Mouse (Mus musculus) brain, embryonic 18.5 days (tissue): ENCODE results near the gene Rtn1.

Experiments
- DNase-seq: peaks from one replicate; pipeline ENCODE4 v3.0.0-alpha.2; 2012; ENCODE audit warnings: low read depth, low spot score

The Rtn1 gene

DNA sequence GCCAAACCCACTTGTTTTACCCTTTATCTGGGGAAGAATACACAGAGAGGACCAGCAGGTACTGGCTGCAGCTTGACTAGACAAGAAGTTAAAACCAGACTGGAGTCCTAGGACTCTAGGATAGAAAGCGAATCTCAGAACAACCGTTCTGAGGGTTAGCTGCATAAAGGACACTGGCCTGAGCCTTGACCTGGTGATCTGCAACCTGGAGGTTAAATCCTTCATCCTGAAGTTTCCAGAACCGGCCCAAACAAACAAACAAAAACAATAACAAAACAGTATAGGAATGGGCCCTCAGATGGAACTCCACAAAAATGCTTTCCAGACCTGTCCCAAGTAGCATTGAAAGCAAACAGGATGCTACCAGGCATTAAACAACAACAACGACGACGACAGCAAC lies at the start of gene Rtn1:
TSS of gene Rtn1 (minus strand) at position 101 of the 400 bp plus-strand sequence.
- no peak for DNase-seq

DNA sequence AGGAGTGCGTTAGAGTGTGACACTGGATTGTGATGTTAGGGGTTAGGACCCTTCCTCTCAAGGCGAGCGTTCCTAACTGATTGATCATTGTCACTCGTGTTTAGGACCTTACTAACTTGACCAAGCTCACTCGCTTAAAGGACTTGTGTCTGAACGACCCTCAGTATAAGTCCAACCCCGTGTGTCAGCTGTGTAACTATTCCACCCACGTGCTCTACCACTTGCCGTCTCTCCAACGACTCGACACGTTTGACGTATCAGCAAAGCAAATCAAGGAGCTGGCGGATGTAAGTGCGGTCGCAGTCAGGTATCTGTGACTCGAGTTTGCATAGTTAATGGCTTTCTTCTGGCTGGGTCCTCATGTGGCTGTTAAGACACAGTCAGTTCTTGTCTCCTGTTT lies 45.1 kb upstream of the Rtn1 start:
- no peak for DNase-seq

DNA sequence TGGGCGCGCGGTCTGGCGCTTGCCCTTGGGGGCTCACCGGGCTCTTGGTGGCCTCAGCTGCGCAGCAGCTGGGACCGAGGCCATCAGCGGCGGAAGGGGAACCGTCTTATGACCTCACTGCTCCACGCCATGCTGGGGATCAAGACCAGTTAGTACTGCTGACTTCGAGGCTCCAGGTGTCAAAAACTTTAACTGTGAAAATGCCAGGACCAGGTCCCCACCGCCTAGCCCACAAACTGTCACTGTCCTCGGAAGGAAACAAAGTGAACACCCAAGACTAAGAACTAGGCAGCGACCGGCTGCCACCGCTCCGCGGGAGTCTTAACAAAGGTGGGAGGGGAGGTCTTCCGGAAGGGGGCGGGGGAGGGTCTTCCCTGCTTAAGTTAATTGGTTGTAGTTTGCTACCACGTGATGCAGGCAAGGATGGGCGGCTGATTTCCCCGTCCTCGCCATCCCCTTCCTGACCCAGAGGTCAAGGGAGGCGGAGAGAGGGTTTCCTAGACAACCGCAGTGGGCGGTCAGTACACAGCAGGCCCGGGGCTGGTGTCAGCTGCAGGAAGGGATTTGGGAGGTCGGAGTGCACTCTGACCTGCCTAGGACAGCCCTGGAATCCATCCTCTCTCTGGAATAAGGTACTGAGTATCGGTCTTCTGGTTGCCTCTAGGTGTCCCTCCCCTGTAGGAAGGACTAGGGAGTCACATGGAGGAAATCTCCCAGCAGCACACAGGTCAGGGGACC lies 33.2 kb upstream of the Rtn1 start, which contains the start of gene Lrrc9:
TSS of gene Lrrc9 (plus strand) at position 28 of the 738 bp plus-strand sequence.
- DNase-seq: no peak

DNA sequence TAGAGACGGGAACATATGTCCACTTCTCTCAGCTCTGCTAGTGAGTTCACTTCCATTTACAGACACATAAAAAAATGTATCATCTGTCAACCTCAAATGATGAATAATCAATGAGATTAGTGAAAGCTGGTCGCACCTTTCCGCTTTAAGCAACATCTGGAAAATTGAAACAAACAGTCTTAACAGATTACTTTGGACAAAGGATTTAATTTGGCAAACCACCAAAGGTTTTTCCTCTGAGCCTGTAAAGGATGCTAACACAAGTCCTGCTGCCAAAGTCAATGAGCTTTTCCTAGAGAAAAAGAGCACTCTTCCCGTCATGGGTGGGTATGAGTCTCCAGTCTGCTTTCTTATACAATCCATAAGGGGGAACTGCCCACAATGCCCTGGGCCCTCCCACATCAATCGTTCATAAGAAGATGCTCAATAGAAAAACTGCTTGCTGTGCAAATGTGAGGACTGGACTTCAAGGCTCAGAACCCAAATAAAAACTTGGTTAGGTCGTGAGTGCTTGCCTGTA lies 30.2 kb upstream of the Rtn1 start:
- no peak for DNase-seq

DNA sequence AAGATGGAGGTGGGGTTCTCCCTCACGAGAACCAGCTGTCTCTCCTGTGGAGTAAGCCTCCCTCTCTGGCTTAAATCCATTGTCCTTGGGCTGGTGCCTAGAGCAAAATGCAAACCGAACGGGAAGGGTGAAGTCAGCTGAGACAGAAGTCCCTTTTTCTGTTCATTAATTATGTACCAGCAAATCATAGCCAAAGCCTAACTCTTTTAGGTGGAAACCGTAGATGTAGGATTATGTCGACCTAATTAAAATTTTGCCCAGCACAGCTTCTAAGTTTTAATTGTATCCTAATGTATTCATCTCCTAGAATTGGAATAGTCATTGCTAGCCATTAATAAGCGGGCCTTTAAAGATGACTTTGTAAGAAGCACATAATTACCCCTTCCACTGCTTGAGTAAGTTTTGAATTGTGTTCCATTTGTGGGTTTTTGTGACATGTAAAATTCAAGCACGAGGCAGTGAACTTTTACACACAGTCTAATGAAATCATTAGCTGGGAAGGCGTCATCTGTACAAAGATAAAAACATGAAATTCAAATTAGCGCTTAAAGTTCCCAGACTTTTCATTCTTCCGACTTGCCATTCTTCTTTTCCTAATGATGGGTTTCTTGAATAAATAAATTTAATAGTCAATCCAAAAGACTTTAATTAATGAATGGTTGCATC lies 29.0 kb upstream of the Rtn1 start:
- no peak for DNase-seq

DNA sequence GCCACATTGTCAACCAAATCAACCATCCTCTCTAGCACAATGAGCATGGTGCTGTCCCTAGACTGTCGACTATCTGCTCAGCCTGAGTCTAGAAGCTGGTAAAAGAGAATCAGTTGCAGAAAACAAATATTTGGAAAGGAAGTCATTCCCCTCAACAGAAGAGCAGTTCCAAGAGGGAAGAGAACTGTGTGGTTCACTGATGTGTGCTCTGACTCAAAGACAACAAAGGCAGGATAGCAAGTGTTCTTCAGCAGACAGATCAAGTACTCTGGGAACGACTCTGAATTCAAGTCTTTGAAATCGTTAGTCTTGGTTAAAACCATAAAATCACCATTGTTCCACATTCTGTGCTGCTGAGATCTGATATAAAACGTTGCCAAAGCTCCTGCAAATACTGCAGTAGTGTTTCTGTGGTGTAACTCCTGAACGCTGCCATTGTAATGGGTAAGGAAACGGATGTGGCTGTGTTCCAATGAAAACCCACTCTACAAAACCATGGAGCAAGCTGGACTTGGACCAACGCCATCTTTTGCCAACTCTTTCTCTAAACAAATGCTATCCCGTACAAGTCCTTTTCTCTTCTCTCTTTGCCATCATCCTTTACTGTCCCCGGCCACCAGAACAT lies 24.5 kb upstream of the Rtn1 start:
- DNase-seq: no peak

DNA sequence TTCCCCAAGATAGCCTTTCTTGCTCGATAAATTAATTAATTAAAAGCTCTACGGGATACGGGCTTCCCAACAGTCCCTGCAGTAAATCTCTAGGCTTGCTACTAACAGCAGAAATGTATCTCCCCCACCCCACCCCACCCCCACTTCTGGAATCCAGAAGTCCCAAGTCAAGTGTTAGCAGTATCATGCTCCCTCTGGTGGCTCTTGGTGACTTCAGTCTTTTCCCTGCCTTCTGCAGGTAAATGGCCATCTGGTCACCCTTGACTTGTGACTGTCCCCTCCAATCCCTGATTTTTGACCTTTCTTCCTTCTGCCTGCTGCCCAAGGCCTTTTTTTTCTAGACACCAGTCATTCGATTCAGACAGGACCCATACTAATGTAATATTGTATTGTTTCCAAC lies 23.4 kb upstream of the Rtn1 start:
- DNase-seq: no peak

DNA sequence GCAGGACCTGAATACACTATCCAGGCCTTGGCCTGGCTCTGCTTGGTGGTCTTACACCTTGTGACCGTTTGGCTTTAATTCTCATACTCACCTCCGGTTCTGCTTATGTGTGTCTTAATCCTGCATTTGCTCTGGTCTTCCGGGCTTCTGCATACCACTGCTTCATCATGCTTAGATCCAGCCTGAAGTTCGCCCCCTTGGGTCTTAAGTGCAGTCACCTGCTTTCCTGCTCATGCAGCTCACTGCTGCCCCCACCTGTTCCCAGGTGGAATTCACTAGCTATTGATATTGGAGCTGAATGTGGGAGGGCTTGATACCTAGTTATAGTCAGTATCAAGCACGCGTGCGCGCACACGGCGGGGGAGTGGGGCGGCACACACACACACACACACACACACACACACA lies 18.9 kb upstream of the Rtn1 start:
- no peak for DNase-seq

DNA sequence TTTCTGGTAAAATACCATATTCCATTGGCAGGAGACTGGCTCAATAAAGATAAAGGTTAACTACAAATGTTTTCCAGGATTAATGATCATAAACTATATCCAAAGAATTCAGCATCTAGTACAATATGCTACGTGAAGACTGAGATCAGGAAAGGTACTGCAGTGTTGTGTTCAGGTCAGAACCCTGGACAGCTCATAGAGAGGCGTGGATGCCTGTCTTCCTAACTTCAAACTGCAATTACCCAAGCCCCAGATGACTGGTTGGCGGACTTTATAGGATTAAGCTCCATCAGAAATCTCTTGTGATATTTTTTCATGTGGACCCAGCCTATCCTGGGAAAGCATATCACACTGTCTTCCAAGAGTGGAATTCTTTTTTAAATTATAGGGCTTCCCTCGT lies 13.8 kb upstream of the Rtn1 start:
- no peak for DNase-seq

DNA sequence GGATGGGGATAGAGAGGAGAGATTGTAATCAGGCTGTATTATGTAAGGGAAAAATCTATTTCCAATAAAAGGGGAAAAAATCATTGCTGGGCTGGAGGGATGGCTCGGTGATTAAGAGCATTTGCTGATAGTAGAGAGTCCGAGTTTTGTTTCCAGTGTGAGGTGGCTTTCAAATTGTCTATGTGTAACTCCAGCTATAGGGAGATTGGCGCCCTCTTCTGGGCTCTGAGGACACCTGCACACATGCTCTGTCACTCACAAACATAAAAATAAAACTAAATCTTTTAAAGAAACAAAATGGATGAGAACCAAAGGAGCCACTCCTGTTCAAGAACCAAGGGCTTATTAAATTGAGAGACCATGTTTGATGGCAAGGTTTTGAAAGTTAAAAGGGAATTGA lies 8.9 kb upstream of the Rtn1 start:
- DNase-seq: no peak

DNA sequence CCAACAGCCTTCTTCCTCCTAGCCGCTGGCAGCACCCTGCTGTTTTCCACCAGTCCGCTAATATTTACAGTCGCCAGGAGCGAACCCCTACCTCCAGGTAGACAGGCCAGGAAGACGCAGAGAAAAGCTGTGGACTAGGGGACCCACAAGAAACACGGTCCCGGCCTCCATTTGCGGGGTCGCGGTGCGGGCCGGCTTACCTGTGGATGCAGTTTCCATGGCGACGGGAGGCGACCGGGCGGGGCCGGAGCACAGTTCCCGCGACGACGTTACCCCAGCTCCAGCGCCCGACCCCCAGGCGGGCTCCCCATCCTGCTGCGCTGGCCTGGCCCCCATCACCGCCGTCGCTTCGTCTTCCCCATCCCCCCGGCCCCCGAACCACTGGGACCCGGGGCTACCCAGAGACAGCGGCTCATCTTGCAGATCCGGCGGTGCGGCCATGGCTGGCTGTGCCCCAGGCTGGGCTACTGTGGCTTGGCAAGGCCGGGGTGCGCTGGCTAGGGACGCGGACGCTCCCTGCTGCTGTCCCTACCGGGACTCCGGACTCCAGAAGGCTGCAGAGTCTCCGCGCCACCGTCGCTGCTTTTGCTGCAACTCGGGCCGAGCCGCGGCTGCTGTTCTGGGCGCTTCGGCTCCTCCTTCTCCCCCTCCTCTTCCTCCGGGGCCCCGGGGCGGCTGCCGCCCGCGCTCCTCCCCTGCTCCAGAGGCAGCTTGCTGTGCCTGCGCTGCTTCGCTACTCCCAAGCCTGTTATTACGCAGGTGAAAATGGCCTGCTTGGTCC lies 553 bp downstream of the Rtn1 start:
- DNase-seq: no peak

DNA sequence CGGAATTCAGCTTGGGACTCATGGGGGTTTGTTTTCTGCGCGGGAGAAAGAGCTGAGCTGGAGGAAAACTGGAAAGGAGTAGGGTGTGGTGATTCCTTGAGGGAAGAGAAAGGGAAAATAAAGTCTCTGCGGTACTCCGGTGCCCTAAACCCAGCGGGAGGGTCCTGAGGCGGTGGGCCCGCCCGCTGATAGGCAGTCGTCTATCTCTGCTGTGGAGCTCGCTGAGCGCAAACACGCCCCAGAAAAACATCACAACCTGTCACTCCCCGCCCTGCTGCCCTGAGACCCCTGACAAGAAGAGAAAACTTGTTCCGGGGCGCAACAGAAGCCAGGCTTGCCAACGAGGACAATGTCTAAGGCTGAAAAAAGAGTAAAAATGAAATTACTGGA lies 1.1 kb downstream of the Rtn1 start:
- no peak for DNase-seq

DNA sequence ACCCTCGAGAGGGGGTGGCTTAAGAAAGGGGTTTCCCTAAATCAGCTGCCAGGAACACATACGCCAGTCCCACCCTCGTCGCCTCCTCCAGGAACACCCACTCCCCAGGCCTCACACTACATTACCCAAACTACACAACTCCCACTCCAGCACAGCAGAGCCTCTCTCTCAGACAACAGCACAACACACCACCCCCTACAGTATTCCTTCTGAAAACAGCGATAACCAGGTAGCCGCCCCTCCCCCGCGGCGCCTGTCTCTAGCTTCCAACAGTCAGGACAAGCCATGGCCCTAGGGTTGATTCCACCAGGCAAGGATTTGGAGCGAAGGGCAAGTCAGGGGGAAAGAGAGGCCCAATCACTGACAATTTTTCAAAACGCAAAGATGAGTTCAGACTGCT lies 1.7 kb downstream of the Rtn1 start:
- DNase-seq: no peak

DNA sequence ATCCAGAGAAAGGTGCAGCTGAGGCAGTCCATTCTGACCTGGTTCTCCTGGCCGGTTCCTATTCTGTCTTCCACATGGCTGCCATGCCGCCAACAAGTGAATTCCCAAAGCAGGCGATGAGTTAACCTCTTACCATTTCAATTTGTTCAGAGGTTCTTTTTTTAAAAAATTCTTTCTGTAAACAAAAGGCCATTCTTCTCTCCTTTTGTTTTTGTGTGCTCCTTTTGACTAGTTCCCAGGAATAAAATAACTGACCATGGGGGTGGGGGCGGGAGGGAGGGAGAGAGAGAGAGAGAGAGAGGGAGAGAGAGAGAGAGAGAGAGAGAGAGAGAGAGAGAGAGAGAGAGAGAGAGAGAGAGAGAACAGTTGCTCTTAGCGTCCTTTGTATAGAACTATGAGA lies 3.8 kb downstream of the Rtn1 start:
- no peak for DNase-seq

DNA sequence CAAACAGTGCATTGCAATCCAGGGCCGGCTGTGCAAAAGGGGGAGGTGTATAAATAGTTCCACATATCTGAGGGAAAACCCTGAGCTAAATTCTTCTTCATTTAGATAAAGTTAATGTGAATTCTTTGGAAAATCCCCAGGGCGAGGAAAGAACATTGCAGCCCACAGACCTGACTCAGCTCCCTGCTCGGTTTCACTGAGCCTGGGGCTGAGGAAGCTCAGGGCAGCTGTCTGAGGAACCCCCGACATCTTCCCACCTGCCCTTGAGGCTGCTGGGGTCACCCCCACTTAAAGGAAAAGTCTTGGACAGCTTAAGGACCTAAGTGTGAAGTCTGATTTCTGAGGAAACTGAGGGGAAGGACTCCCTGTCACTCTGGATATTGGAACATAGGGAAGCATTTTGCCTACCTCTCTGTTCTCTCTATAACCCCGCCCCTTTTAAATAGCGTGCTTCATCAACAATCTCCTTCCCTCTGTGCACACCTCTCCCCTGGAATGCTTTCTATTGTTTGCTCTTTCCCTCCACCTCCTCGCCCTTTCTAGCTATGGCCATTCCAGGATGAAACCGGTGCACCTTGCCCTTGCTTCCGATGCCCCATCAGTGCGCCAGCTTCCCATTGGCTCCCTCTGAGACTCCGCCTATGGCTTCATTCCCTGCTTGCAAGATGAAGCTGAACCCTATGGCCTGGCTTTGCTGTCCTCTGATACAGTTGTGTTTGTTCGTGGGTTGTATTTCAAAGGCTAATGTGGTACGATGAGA lies 15.6 kb downstream of the Rtn1 start:
- DNase-seq: no peak

DNA sequence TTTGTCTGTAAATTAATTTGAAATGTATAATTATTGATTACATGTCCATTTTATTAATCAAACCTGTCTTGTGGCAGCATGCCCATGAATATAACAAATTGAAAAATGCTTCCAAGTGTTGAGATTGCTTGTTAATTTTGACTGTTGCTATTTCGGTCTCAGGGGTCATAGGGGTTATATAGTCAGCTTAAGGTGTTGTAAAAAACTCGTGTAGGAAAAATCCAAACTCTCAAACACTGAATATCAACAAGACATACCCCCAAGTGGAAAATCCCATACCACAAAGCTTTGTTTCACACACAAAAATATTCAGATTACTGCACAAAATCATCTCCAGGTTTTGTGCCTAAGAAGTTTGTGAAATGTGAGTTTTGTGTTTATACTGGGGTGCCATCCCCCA lies 18.5 kb downstream of the Rtn1 start:
- no peak for DNase-seq

DNA sequence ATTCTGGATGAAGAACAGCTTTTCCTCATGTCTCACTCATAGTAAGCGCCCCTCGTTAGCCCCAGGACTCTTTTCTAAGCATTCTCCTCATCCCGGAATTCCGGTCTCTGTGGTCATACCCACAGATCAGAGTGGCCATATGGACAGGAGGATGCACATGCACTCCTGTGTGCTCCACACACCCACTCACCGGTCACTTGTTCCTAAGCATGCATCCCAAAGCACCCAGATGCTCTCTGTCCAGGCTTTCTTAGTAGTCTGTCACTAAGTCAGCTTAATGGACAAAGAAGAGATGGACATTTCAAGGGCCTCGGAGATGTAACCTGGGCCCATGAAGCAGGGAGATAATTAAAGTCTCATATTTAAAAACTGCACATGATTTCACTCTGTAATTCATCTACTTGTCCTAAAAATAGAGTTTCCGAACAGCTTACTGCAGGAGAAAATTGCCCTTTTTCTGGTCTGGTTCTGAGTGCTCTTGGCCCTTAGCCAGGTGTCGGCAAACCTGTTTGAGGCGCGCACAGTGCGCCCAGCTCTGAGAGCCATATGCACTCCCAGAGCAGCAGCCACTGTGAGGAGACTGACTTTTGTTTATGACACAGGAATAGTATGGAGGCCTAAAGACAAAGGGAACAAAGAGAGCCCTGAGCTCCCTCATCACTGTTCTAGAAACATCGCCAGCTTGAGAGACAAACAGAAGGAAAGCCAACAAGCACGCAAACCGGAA lies 19.3 kb downstream of the Rtn1 start:
- no peak for DNase-seq

DNA sequence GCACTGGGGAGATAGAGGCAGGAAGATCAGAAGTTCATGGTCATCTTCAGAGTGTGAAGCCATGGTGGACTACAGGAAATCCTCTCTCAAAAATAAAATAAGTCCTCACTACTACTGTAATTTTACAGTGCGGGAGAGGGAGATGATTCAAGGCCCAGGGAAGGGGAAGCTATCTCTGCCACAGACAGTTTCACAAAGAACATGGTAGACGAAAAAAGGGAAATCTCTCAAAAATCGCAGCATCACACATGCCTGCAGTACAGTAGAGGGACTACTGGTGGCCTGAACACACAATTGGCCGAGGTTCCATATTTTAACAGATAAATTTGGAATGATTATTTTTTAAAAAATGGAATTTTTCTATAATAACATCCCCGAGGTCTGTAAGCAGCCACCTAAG lies 20.0 kb downstream of the Rtn1 start:
- DNase-seq: no peak

DNA sequence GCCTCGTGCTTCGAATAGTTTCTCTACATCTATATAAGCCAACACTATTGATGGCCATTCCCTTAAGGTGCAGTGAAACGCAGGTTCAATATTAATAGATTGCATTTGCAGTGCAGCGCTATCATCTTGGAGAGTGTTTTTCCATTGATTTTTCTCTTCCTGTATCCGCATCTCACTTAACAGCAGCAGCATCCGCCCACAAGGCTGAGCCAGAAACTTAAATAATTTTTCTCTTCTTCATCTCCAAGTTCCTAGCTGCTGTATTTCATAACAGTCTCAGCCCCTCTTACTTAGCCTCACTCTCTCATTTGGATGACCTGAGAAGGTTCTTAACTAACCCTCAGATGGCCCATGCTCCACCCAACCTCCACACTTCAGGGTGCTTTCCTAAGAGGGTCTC lies 20.7 kb downstream of the Rtn1 start:
- no peak for DNase-seq

DNA sequence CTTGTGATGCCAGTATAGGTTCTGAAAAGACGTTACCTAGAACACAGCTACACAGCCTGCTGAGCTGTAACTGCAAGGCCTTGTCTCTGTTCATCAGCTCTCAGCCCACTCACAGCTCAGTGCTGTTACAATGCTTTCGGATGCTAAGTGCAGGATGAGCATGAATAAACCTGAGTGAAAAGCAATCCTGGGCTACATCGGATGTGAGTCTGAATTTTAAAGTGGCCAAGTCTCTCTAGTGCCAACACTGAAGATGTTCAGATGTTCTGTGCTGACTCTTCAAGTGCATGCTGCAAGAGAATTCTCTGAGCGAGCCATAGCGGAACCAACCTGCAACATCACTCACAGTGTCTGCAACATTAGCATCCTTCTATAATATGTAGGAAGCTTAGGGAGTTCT lies 32.5 kb downstream of the Rtn1 start:
- no peak for DNase-seq

DNA sequence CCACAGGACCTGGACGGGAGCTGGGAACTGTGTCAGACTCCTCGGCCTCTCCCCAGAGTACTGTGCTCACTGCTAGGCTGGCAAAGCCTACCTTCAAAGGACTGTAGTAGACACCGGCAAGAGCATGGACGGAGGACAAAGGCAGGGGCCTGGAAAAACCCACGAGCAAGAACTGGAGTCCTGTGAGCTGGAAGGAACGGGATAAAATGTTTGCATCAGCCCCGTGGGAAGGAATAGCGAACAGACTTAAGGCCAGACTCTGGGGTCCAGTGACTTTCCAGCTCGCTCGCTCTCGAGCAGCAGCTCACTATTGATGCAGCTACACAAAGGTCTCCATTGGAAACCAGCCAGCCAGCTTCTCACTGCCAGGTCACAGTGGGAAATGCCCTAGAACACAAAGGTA lies 34.0 kb downstream of the Rtn1 start:
- DNase-seq: no peak
